Mouse (Mus musculus) midbrain, embryonic 13.5 days (tissue): ENCODE results near the gene Pyroxd2. TPM values are rescaled to one million over a fixed set of nuclear protein-coding genes. Genes with fewer than 3 reads are reported as not detected.

Experiments used
- ATAC-seq: fragments of 200-750 bp; cut with Nextera tagmentation; 2 replicates; pipeline ENCODE4 v1.8.0; 2017; ENCODE audit warnings: mild to moderate bottlenecking, moderate TSS enrichment, moderate library complexity
- H3K27ac ChIP-seq: fragments of 300-500 bp; sonication (generic); 2 replicates; pipeline ENCODE4 v1.5.1; 2015; ENCODE audit warnings: inconsistent platforms, mild to moderate bottlenecking, moderate library complexity
- H3K27me3 ChIP-seq: fragments of 300-500 bp; sonication (generic); 2 replicates; pipeline ENCODE4 v1.6.1; 2015; ENCODE audit warnings: mild to moderate bottlenecking, inconsistent platforms
- H3K36me3 ChIP-seq: fragments of 300-500 bp; sonication (generic); 2 replicates; pipeline ENCODE4 v1.6.1; 2015; ENCODE audit warnings: mild to moderate bottlenecking, inconsistent platforms
- H3K4me1 ChIP-seq: fragments of 300-500 bp; sonication (generic); replicated peaks from 2 replicates; pipeline ENCODE4 v1.6.1; 2015; ENCODE audit warnings: inconsistent platforms
- H3K4me2 ChIP-seq: fragments of 300-500 bp; sonication (generic); replicated peaks from 2 replicates; pipeline ENCODE4 v1.6.1; 2015; ENCODE audit warnings: moderate library complexity, mild to moderate bottlenecking, inconsistent platforms
- H3K4me3 ChIP-seq: fragments of 300-500 bp; sonication (generic); replicated peaks from 2 replicates; pipeline ENCODE4 v1.5.1; 2015; ENCODE audit warnings: mild to moderate bottlenecking, inconsistent platforms
- H3K9ac ChIP-seq: fragments of 300-500 bp; sonication (generic); replicated peaks from 2 replicates; pipeline ENCODE4 v1.6.1; 2015; ENCODE audit warnings: mild to moderate bottlenecking, inconsistent platforms
- H3K9me3 ChIP-seq: fragments of 300-500 bp; sonication (generic); 2 replicates; pipeline ENCODE4 v1.6.1; 2016; ENCODE audit warnings: mild to moderate bottlenecking, inconsistent platforms
- WGBS: fragments of 180-500 bp; shearing (Covaris S2); methylation state at CpG from one replicate; pipeline ENCODE4 v1.1.7; 2015; 5-methylcytosine and 5-hydroxymethylcytosine counted together
- polyA plus RNA-seq: library from polyadenylated mRNA; unstranded; fragments of >200 nt; fragmentation: Nextera tagmentation; extraction: Ambion mirVana; gene quantifications from 2 replicates; pipeline ENCODE4 v1.2.1, GENCODE M21; 2015

The Pyroxd2 gene
- polyA plus RNA-seq, 1 experiment from 2014 or later = 1.6 TPM

GRCm38 (mm10) chr19:42677452-42677851 lies 75.1 kb downstream of the Pyroxd2 start:
- H3K4me3 ChIP-seq = no peak overlapping the region
- no peak overlapping the region for H3K4me2 ChIP-seq
- H3K4me1 ChIP-seq = peaks cover 11% of the 10 kb centered on the region
- no peaks in the 10 kb centered on the region for H3K36me3 ChIP-seq
- H3K27me3 ChIP-seq = 0 out of 2 replicates have a peak, but pooled peaks cover 4% of the 10 kb centered on the region
- no peaks in the 10 kb centered on the region for H3K9me3 ChIP-seq
- H3K27ac ChIP-seq = no peak overlapping the region
- H3K9ac ChIP-seq = no peak overlapping the region
- ATAC-seq = no peak
- WGBS = 94% methylated on average over 3 of the region's 3 CpGs

DNA sequence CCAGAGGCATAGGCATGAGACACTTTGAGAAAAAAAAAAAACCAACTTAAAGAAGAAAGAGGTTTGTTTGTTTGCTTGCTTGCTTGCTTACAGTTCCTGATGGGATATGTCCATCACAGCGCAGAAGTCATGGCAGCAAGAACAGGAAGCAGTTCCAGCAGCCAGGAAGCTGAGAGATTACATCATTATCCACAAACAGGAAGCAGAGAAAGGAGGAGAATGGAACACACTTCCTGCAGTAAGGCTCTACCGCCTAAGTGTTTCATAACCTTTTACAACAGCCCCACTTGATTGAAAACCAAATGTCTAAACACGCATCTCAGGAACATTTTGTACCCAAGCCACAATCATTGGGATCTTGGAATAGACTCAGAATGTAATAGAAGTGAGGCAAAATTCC lies 75.6 kb downstream of the Pyroxd2 start:
- H3K9ac ChIP-seq = no peak overlapping the region
- no peaks in the 10 kb centered on the region for H3K9me3 ChIP-seq
- WGBS = 96% methylated on average over 3 of the region's 3 CpGs
- H3K4me1 ChIP-seq = peaks cover 11% of the 10 kb centered on the region
- no peak overlapping the region for H3K4me2 ChIP-seq
- peaks cover 5% of the 10 kb centered on the region; the same call in 1 of the 2 replicates for H3K27me3 ChIP-seq
- no peaks in the 10 kb centered on the region for H3K36me3 ChIP-seq
- no peak for ATAC-seq
- H3K4me3 ChIP-seq = no peak overlapping the region
- no peak overlapping the region for H3K27ac ChIP-seq

Other genes starting within 250 kb of the Pyroxd2 start
- 14.7 and 15.7 TPM in 2 replicates for gene R3hcc1l, start 234.0 kb downstream of the Pyroxd2 start, polyA plus RNA-seq
- 0.11 and 0.17 TPM in 2 replicates for gene Loxl4, start 140.0 kb downstream of the Pyroxd2 start, polyA plus RNA-seq
- 11.8 and 13.7 TPM in 2 replicates for gene Hps1, start 27.2 kb upstream of the Pyroxd2 start, polyA plus RNA-seq